Mouse (Mus musculus) CH12.LX (cell line): ENCODE measurements around the gene Slc35d3. TPM values are rescaled to one million over a fixed set of nuclear protein-coding genes. Genes with fewer than 3 reads are reported as not detected.

Experiments
- DNase-seq: peaks from one replicate; pipeline ENCODE4 v3.0.0-alpha.2; 2013; ENCODE audit errors: extremely low read depth
- H3K27ac ChIP-seq: 2 replicates; pipeline ENCODE4 v1.5.1; 2012; ENCODE audit warnings: low read depth, mild to moderate bottlenecking, control low read depth, moderate library complexity; ENCODE audit not compliant: insufficient read depth
- H3K27me3 ChIP-seq: replicated peaks from 2 replicates; pipeline ENCODE3; 2012; ENCODE audit warnings: inconsistent platforms
- H3K36me3 ChIP-seq, 2 experiments: replicated peaks in 1 of 2; 2 replicates each; pipeline versions ENCODE3 to v1.6.1; 2012; ENCODE audit warnings: inconsistent platforms in 1 of 2, low read length in 1 of 2, mild to moderate bottlenecking in 1 of 2, mixed read lengths in 1 of 2, moderate library complexity in 1 of 2; ENCODE audit not compliant: control insufficient read depth in 1 of 2, insufficient read depth in 1 of 2
- H3K4me1 ChIP-seq, 2 experiments: 2 replicates each; pipeline ENCODE4 v1.6.1; 2012; ENCODE audit warnings: inconsistent platforms in 1 of 2, moderate library complexity in 1 of 2; ENCODE audit not compliant: insufficient read depth in 2 of 2, control insufficient read depth in 1 of 2
- H3K4me2 ChIP-seq: 2 replicates; pipeline ENCODE4 v1.6.1; 2012; ENCODE audit warnings: low read depth, mild to moderate bottlenecking, control low read depth; ENCODE audit not compliant: poor library complexity, insufficient read depth, severe bottlenecking
- H3K4me3 ChIP-seq, 3 experiments: fragments of 150-350 bp in 1 of 3; sonication (generic) in 1 of 3; replicated peaks in 1 of 3; 2 replicates each; pipeline versions ENCODE3 to v1.5.1; 2011 to 2012; ENCODE audit warnings: low read depth in 2 of 3, low read length in 2 of 3, mild to moderate bottlenecking in 2 of 3, moderate library complexity in 2 of 3, control low read depth in 1 of 3, improper control_type of control experiment in 1 of 3, inconsistent platforms in 1 of 3, mixed read lengths in 1 of 3; ENCODE audit not compliant: poor library complexity in 1 of 3
- H3K79me2 ChIP-seq: replicated peaks from 2 replicates; pipeline ENCODE4 v1.6.1; 2012; ENCODE audit warnings: mild to moderate bottlenecking, moderate library complexity; ENCODE audit not compliant: control insufficient read depth, poor library complexity, insufficient read depth, severe bottlenecking; ENCODE audit errors: extremely low read depth
- H3K9ac ChIP-seq: 2 replicates; pipeline ENCODE4 v1.6.1; 2012; ENCODE audit warnings: low read depth, mild to moderate bottlenecking, control low read depth, moderate library complexity; ENCODE audit not compliant: insufficient read depth
- H3K9me3 ChIP-seq: replicated peaks from 2 replicates; pipeline ENCODE3; 2012; ENCODE audit warnings: low read length, inconsistent platforms, mixed read lengths
- ELF1 ChIP-seq: IDR thresholded peaks from 2 replicates; pipeline ENCODE4 v1.6.1; 2014; ENCODE audit warnings: low read depth, mild to moderate bottlenecking, inconsistent platforms, low read length, improper control_type of control experiment
- IRF4 ChIP-seq: IDR thresholded peaks from 2 replicates; pipeline ENCODE4 v1.6.1; 2014; ENCODE audit warnings: low read depth, mild to moderate bottlenecking, inconsistent platforms, low read length, improper control_type of control experiment
- JUN ChIP-seq: IDR thresholded peaks from 2 replicates; pipeline ENCODE4 v1.6.1; 2011; ENCODE audit warnings: low read depth, mild to moderate bottlenecking, low read length, improper control_type of control experiment, moderate library complexity; ENCODE audit not compliant: insufficient read depth
- JUND ChIP-seq: conservative IDR thresholded peaks from 2 replicates; pipeline ENCODE4 v1.6.1; 2011; ENCODE audit warnings: low read depth, low read length, improper control_type of control experiment
- KAT2A ChIP-seq: IDR thresholded peaks from 2 replicates; pipeline ENCODE4 v1.6.1; 2012; ENCODE audit warnings: low read length, improper control_type of control experiment, inconsistent platforms; ENCODE audit not compliant: insufficient replicate concordance
- MAFK ChIP-seq: IDR thresholded peaks from 2 replicates; pipeline ENCODE4 v1.6.1; 2011; ENCODE audit warnings: low read length, improper control_type of control experiment; ENCODE audit not compliant: insufficient replicate concordance
- MAX ChIP-seq: IDR thresholded peaks from 2 replicates; pipeline ENCODE4 v1.6.1; 2011; ENCODE audit warnings: low read length, improper control_type of control experiment
- MAZ ChIP-seq: IDR thresholded peaks from 2 replicates; pipeline ENCODE4 v1.6.1; 2012; ENCODE audit warnings: low read depth, mild to moderate bottlenecking, inconsistent platforms, low read length, improper control_type of control experiment, moderate library complexity
- NELFE ChIP-seq: IDR thresholded peaks from 2 replicates; pipeline ENCODE4 v1.6.1; 2011; ENCODE audit warnings: low read depth, low read length, improper control_type of control experiment
- NRF1 ChIP-seq: IDR thresholded peaks from 2 replicates; pipeline ENCODE4 v1.6.1; 2014; ENCODE audit warnings: low read depth, mild to moderate bottlenecking, inconsistent platforms, low read length, improper control_type of control experiment, moderate library complexity
- PAX5 ChIP-seq: IDR thresholded peaks from 2 replicates; pipeline ENCODE4 v1.6.1; 2012; ENCODE audit warnings: low read length, inconsistent platforms, mixed read lengths
- RAD21 ChIP-seq: IDR thresholded peaks from 2 replicates; pipeline ENCODE4 v1.6.1; 2011; ENCODE audit warnings: low read depth, mild to moderate bottlenecking, low read length, improper control_type of control experiment, moderate library complexity
- RCOR1 ChIP-seq: conservative IDR thresholded peaks from 2 replicates; pipeline ENCODE4 v1.6.1; 2012; ENCODE audit warnings: low read depth, mild to moderate bottlenecking, inconsistent platforms, low read length, improper control_type of control experiment
- SIN3A ChIP-seq: IDR thresholded peaks from 2 replicates; pipeline ENCODE4 v1.6.1; 2012; ENCODE audit warnings: low read length, improper control_type of control experiment, inconsistent platforms
- TBP ChIP-seq: conservative IDR thresholded peaks from 2 replicates; pipeline ENCODE4 v1.6.1; 2011; ENCODE audit warnings: low read depth, low read length, improper control_type of control experiment
- UBTF ChIP-seq: IDR thresholded peaks from 2 replicates; pipeline ENCODE4 v1.6.1; 2012; ENCODE audit warnings: low read depth, mild to moderate bottlenecking, inconsistent platforms, low read length, improper control_type of control experiment, moderate library complexity
- USF1 ChIP-seq: IDR thresholded peaks from 2 replicates; pipeline ENCODE4 v1.6.1; 2014; ENCODE audit warnings: low read depth, mild to moderate bottlenecking, inconsistent platforms, low read length, improper control_type of control experiment
- ZC3H11A ChIP-seq: IDR thresholded peaks from 2 replicates; pipeline ENCODE4 v1.6.1; 2012; ENCODE audit warnings: low read depth, mild to moderate bottlenecking, inconsistent platforms, low read length, improper control_type of control experiment
- ZKSCAN1 ChIP-seq: IDR thresholded peaks from 2 replicates; pipeline ENCODE4 v1.6.1; 2012; ENCODE audit warnings: low read depth, inconsistent platforms, low read length, improper control_type of control experiment, borderline replicate concordance
- ZMIZ1 ChIP-seq: IDR thresholded peaks from 2 replicates; pipeline ENCODE4 v1.6.1; 2012; ENCODE audit warnings: low read depth, mild to moderate bottlenecking, inconsistent platforms, low read length, improper control_type of control experiment
- ZNF384 ChIP-seq: IDR thresholded peaks from 2 replicates; pipeline ENCODE4 v1.6.1; 2012; ENCODE audit warnings: low read depth, low read length, improper control_type of control experiment, inconsistent platforms
- dilution Hi-C: fragments of 300-500 bp; cut with MboI; formaldehyde crosslinking; loops from 2 replicates; pipeline ENCODE4 v1.14.3; 2020; ENCODE audit warnings: low sequenced_read_pairs; ENCODE audit not compliant: extremely low pct_unique_long_range_greater_than_20kb, extremely low pct_ligation_motif_present
- in situ Hi-C: fragments of 300-500 bp; cut with MboI; formaldehyde crosslinking; loops from 3 replicates; pipeline ENCODE4 v1.14.3; 2019; ENCODE audit warnings: low sequenced_read_pairs, low pct_ligation_motif_present, low pct_unique_long_range_greater_than_20kb, mixed read lengths
- polyA plus RNA-seq: library from polyadenylated mRNA; unstranded; fragments of >175 nt; gene quantifications from 2 replicates; pipeline ENCODE4 v1.2.1, GENCODE M21; 2012; ENCODE audit warnings: low read depth; ENCODE audit not compliant: insufficient read length
- total RNA-seq, 2 experiments: library from RNA; depleted of rRNA; stranded (reverse); fragments of 300-350 nt in 1 of 2; fragments of >200 nt in 1 of 2; gene quantifications; 2 replicates each; pipeline ENCODE4 v1.2.3; 2012 to 2014

Slc35d3 gene
- total and polyA plus RNA-seq, 3 experiments, result 0.40 to 0.93 (median 0.52) TPM

- H3K4me1 ChIP-seq, result peaks cover 12 to 34% of the 10 kb centered on the region in 2 experiments
- TF ChIP-seq NELFE (no peak), RCOR1 (no peak), USF1 (no peak), ZC3H11A (no peak), UBTF (no peak), RAD21 (no peak), MAZ (no peak), IRF4 (no peak), MAFK (no peak), ZKSCAN1 (no peak), JUND (no peak), TBP (no peak), MAX (no peak), PAX5 (no peak), ZMIZ1 (no peak)
- no peak overlapping the region for H3K9ac ChIP-seq
- in situ Hi-C loops, result no loop called here
- peaks cover 14% of the 10 kb centered on the region for H3K9me3 ChIP-seq
- no peak overlapping the region for H3K4me3 ChIP-seq
- H3K27me3 ChIP-seq, result peaks cover 41% of the 10 kb centered on the region
- H3K36me3 ChIP-seq, result no peaks in the 10 kb centered on the region
- H3K4me2 ChIP-seq, result no peak overlapping the region; the same call in 1 of the 2 replicates
- DNase-seq, result no peak
- no peaks in the 10 kb centered on the region for H3K79me2 ChIP-seq
- dilution Hi-C loops, result no loop called here
- H3K27ac ChIP-seq, result no peak overlapping the region
Measured at GRCm38 (mm10) chr10:19848928-19849770, 2.1 kb downstream of the Slc35d3 start.

GRCm38 (mm10) chr10:19839836-19840235 lies 11.4 kb downstream of the Slc35d3 start:
- in situ Hi-C loops (no loop called here), dilution Hi-C loops (no loop called here)
- Histone ChIP-seq H3K4me1 (no peaks in the 10 kb centered on the region), H3K36me3 (no peaks in the 10 kb centered on the region), H3K4me2 (no peak overlapping the region), H3K9ac (no peak overlapping the region), H3K79me2 (no peaks in the 10 kb centered on the region), H3K27ac (no peak overlapping the region), H3K4me3 (no peak overlapping the region), H3K9me3 (no peaks in the 10 kb centered on the region), H3K27me3 (peaks cover 5% of the 10 kb centered on the region)
- TF ChIP-seq ZNF384 (no peak), NELFE (no peak), KAT2A (no peak), SIN3A (no peak), RCOR1 (no peak), ELF1 (no peak), TBP (no peak), JUN (no peak), USF1 (no peak), IRF4 (no peak), PAX5 (no peak), NRF1 (no peak)
- no peak for DNase-seq
